Mouse (Mus musculus) small intestine, adult 2 months (tissue): ENCODE results near the gene Gm28539. TPM values are rescaled to one million over a fixed set of nuclear protein-coding genes. Genes with fewer than 3 reads are reported as not detected.
A peak's percentile ranks its signal among the peaks of the same experiment; 100 is the strongest.
"Not testable (repeated sequence)": the region's sequence is repeated elsewhere in the genome, so short reads cannot be mapped to it uniquely, and the experiment has no call there.

Source experiments
- H3K27ac ChIP-seq: fragments of 200-500 bp; 2 replicates; pipeline ENCODE4 v1.5.1; 2012; ENCODE audit warnings: low read depth, low read length, control low read depth, inconsistent platforms; ENCODE audit not compliant: insufficient read depth
- H3K27me3 ChIP-seq: fragments of 200-500 bp; 2 replicates; pipeline ENCODE4 v1.6.1; 2012; ENCODE audit warnings: mild to moderate bottlenecking, moderate library complexity, low read length, inconsistent platforms; ENCODE audit not compliant: control insufficient read depth, insufficient read depth
- H3K36me3 ChIP-seq: fragments of 200-500 bp; 2 replicates; pipeline ENCODE4 v1.6.1; 2012; ENCODE audit warnings: mild to moderate bottlenecking, low read length, control low read depth, inconsistent platforms; ENCODE audit not compliant: control insufficient read depth, insufficient read depth
- H3K4me1 ChIP-seq: fragments of 200-500 bp; 2 replicates; pipeline ENCODE4 v1.6.1; 2012; ENCODE audit warnings: low read length, inconsistent platforms, mixed read lengths; ENCODE audit not compliant: control insufficient read depth, insufficient read depth, insufficient read length
- H3K4me3 ChIP-seq: fragments of 200-500 bp; 2 replicates; pipeline ENCODE4 v1.5.1; 2012; ENCODE audit warnings: low read depth, mild to moderate bottlenecking, control low read depth, inconsistent platforms, low read length, moderate library complexity
- CTCF ChIP-seq: fragments of 200-500 bp; IDR thresholded peaks from 2 replicates; pipeline ENCODE4 v1.5.1; 2012; ENCODE audit warnings: low read depth, mild to moderate bottlenecking, control low read depth, inconsistent platforms, low read length, moderate library complexity, mixed read lengths; ENCODE audit not compliant: insufficient replicate concordance, insufficient read length; ENCODE audit errors: extremely low read depth
- POLR2A ChIP-seq: fragments of 200-500 bp; IDR thresholded peaks from 2 replicates; pipeline ENCODE4 v1.6.1; 2012; ENCODE audit warnings: low read depth, mild to moderate bottlenecking, control low read depth, inconsistent platforms, low read length, moderate library complexity
- WGBS: fragments of 180-500 bp; shearing (Covaris S2); methylation state at CpG from one replicate; pipeline ENCODE4 v1.1.7; 2018; 5-methylcytosine and 5-hydroxymethylcytosine counted together
- polyA plus RNA-seq: library from polyadenylated mRNA; depleted of rRNA; stranded (reverse); fragments of >200 nt; gene quantifications from 2 replicates; pipeline ENCODE4 v1.2.3, GENCODE M21; 2012

The Gm28539 gene
- polyA plus RNA-seq, 1 experiment: not detected

DNA sequence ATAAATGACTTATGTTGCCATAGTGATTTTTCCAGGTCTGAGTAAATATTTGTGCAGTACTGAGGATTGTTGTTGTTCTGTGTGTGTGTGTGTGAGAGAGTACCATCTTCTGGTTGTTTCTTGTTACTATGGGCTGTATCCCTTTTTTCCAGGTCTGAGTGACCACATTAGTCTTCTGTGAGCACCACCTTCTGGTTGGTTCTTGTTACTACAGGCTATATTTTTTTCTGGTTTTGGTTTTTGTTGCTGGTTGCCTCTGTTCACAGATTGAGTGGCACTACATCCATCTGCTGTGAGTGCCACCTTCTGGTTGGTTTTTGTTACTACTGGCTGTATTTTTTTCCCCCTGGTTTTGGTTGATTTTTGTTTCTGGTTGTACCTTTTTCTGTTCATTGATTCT, 22.2 kb downstream of the Gm28539 start:
- Histone ChIP-seq H3K27me3 (no peaks in the 10 kb centered on the region), H3K36me3 (no peaks in the 10 kb centered on the region), H3K4me1 (no peaks in the 10 kb centered on the region), H3K27ac (no peak overlapping the region), H3K4me3 (no peak overlapping the region)
- TF ChIP-seq POLR2A: no peak
- TF ChIP-seq CTCF: no peak

DNA sequence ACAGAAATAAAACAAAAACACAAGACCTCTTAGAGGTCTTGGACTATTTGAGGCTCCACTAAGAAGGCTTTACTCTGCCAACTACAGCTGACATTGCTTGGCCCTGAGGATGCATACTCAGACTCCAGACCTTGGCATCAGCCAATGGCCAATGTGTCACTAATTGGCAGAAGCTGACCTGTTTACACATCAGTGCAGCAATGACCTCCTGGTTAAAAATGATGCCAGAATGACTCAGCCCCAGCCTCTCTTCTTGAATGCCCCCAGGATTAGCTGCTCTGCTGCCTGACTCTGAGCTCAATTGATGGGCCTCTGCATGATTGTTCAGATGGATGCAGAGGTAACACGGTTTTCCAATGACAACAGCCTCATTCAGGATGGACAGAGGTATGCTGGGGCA, 23.8 kb downstream of the Gm28539 start:
- WGBS: 67% methylated on average over 1 of the region's 1 CpGs
- no peaks in the 10 kb centered on the region for H3K36me3 ChIP-seq
- no peaks in the 10 kb centered on the region for H3K4me1 ChIP-seq
- no peak for TF ChIP-seq CTCF
- TF ChIP-seq POLR2A: no peak
- no peak overlapping the region for H3K27ac ChIP-seq
- H3K4me3 ChIP-seq: no peak overlapping the region
- no peaks in the 10 kb centered on the region for H3K27me3 ChIP-seq

DNA sequence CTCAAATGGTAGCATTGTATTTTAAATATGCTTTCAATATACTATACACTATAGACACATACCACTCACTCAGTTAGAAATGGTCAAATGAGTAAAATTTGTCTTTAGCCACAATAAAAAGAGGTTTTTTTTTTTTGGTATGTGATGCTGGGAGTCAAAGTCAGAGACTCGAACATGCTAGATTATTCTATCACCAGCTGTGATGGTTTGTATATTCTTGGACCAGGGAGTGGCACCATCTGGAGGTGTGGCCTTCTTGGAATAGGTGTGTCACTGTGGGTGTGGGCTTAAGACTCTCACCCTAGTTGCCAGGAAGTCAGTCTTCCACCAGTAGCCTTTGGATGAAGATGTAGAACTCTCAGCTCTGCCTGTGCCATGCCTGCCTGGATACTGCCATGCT, 34.1 kb downstream of the Gm28539 start:
- H3K4me3 ChIP-seq, H3K4me1 ChIP-seq, H3K27me3 ChIP-seq, H3K27ac ChIP-seq: not testable (repeated sequence)
- 36% methylated on average over 1 of the region's 1 CpGs for WGBS
- H3K36me3 ChIP-seq: peaks cover 23% of the 10 kb centered on the region

DNA sequence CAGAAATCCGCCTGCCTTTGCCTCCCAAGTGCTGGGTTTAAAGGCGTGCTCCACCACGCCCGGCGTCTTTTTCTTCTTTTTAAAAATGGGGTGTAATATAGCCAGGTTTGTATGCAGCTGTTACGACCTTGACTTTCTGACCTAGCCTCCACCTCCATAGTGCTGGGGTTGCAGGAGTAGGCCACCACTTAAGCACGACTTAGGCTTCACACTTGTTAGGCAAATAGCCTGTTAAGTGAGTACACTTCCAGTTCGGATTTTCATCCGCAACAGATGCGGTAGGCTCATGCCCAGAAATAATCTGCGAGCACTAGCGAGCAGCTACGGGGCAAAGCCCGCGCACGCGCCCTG, 39.7 kb downstream of the Gm28539 start:
- peak overlapping the region; percentile 31 for H3K27ac ChIP-seq
- WGBS: under 1% methylated on average over 17 of the region's 17 CpGs
- TF ChIP-seq POLR2A (no peak), CTCF (no peak)

DNA sequence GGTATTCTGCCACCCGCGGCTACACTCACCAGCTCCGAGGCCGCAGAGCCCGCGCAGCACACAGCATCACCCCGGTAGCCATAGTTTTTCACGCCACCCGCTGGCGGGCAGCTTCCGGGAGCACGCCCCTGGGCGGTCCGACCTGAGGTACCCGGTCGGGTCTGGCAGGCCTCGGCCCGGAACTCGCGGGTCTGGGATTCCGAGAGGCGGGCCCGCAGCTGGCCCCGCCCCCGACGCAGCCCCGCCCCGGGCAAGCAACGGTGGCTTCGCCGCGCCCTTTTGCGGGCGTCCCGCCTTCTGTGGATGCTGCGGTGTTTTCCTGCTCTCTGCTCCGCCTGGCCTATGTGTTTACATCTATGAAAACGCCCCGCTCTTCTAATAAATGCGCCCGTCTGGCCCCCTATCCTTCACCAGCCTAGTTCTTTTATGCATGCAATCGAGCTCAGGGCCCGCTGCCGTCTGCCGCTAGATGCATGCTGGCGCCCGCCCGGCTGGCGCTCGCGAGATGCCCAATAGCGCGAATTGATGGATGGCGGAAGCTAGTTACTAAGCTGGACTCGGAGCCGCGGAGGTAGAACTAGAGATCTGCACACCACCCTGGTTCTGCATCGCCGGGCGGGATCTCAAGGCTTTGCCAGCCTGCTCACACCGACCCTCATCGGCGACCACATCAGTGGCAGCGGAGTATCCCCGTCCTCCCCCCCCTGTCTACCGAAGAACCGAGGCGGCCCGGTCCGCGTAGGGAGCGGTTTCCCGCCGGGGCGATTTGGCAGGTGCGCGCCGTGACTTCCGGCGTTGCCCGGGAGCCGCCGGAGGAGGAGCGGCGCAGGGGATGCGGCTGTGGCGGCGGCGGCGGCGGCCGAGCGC, 40.3 kb downstream of the Gm28539 start, which contains the start of the genes Mrpl40 and Hira:
Mrpl40 (minus strand) TSS at position 421 of the 867 bp plus-strand sequence.
Hira (plus strand) TSS at position 596 of the 867 bp plus-strand sequence.
- peak within 1 kb of the TSS; percentile 98 for H3K27ac ChIP-seq
- no peaks in the 10 kb centered on the region for H3K27me3 ChIP-seq
- TF ChIP-seq POLR2A: peak; percentile 75
- TF ChIP-seq CTCF: no peak
- H3K4me1 ChIP-seq: peaks cover 6% of the 10 kb centered on the region; the same call in 1 of the 2 replicates
- H3K4me3 ChIP-seq: peak within 1 kb of the TSS; percentile 99
- H3K36me3 ChIP-seq: peaks cover 16% of the 10 kb centered on the region
- WGBS: under 1% methylated on average over 93 of the region's 93 CpGs

More for the DNA sequence above, 39.7 kb downstream of the Gm28539 start:
- Histone ChIP-seq H3K4me3 (peak overlapping the region; percentile 99), H3K36me3 (peaks cover 23% of the 10 kb centered on the region), H3K4me1 (peaks cover 6% of the 10 kb centered on the region; the same call in 1 of the 2 replicates), H3K27me3 (no peaks in the 10 kb centered on the region)

DNA sequence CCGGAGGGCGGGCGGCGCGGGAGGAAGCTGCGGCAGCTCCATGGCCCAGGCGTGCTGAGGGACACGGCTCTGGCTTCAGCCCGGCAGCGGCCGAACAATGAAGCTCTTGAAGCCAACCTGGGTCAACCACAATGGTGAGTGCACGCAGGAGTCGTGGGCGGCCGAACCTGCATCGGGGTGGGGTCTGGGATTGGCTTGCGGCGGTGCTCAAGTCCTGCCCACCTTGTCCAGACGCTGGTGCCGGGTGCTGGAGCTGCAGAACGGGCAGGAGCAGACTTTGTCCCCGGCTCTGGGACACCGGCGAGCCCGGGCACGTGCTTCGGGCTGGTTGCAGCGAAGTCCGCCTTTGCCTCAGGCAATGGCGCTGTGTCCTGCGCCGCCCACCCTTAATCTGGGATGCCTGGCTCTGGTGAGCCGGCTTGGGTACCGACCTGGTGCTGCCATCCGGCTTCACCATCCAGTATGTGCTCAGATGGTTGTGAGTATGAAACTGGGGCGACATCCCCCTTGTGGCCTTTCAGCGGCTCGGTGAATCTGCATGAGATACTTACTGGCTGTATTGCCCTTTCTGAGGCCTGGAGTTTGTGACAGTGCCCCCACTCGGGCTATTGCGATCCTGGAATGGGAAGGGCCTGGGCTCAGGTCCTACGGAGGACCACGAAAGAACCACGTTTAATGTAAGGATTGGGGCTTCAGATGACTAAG, 41.2 kb downstream of the Gm28539 start:
- under 1% methylated on average over 37 of the region's 43 CpGs for WGBS
- peaks cover 6% of the 10 kb centered on the region; the same call in 1 of the 2 replicates for H3K4me1 ChIP-seq
- no peak for TF ChIP-seq POLR2A
- TF ChIP-seq CTCF: peak; percentile 42; the same call in 1 of the 2 replicates
- H3K27me3 ChIP-seq: no peaks in the 10 kb centered on the region
- H3K36me3 ChIP-seq: peaks cover 12% of the 10 kb centered on the region
- H3K27ac ChIP-seq: peak overlapping the region; percentile 76
- H3K4me3 ChIP-seq: peak overlapping the region; percentile 99

DNA sequence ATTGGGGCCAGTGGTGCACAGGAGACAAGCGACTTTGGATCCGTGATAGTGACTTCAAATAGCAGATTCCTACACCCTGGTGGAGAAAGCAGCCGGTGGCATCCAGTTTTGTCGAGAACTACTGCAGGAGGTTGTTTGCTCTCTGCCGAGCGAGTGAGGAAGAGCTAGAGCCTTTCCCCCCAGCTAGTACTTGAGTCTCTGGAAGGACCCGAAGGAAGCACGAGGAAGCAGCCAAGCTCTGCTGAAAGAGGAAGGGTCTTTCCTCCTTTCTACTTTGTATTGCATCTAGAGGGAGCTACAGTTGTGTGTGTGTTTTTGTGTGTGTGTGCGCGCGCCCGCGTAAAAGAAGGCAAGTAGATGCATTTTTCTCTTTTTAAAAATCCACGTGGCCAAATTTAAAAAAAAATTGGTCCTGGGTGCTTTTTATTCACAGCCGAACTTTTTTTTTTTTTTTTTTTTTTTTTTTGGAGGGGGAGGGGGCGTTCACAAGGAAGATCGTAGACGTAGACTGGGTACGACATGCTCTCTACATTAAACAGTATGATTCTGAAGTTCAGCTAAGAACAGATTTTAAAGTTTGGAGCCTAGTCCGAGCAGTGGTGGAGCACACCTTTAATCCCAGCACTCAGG, 41.8 kb downstream of the Gm28539 start:
- H3K36me3 ChIP-seq: peaks cover 8% of the 10 kb centered on the region
- TF ChIP-seq CTCF (no peak), POLR2A (no peak)
- no peaks in the 10 kb centered on the region for H3K27me3 ChIP-seq
- 11% methylated on average over 20 of the region's 20 CpGs for WGBS
- H3K4me1 ChIP-seq: peaks cover 6% of the 10 kb centered on the region; the same call in 1 of the 2 replicates
- peak overlapping the region; percentile 76 for H3K27ac ChIP-seq
- H3K4me3 ChIP-seq: peak overlapping the region; percentile 99
